Mouse (Mus musculus) brain, adult 2 months (tissue): Measurements from ENCODE around the gene 2610318N02Rik.
A peak's percentile ranks its signal among the peaks of the same experiment; 100 is the strongest.

Experiments
- DNase-seq: peaks from one replicate; pipeline ENCODE4 v3.0.0; 2011; ENCODE audit warnings: low read depth, low spot score

The 2610318N02Rik gene

GRCm38 (mm10) chr16:17110771-17111743 lies 13.9 kb downstream of the 2610318N02Rik start, which contains the start of gene Ppil2:
Ppil2 (minus strand) TSS chr16:17111257.
- peak; percentile 92 for DNase-seq

DNA sequence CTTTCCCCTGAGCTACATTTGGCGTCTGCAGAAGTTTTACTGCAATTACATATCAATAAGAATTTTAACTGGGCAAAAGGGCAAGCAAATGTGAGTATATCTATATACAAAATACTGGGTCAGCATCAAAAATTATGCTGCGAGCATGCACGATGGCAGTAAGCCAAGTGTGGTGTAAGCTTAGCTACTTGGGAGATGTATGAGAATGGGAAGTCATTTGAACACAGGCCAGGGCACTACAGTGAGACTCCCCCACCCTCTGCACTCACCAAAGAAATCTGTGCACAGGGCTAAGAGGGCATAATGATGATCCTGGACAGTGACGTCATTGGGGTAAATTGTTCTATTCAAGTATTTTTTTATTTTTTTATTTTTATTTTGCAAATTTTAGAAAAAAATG lies 20.4 kb downstream of the 2610318N02Rik start:
- DNase-seq, result no peak

GRCm38 (mm10) chr16:17102630-17103220 lies 22.2 kb downstream of the 2610318N02Rik start:
- no peak for DNase-seq

GRCm38 (mm10) chr16:17096938-17097337 lies 28.0 kb downstream of the 2610318N02Rik start:
- no peak for DNase-seq

DNA sequence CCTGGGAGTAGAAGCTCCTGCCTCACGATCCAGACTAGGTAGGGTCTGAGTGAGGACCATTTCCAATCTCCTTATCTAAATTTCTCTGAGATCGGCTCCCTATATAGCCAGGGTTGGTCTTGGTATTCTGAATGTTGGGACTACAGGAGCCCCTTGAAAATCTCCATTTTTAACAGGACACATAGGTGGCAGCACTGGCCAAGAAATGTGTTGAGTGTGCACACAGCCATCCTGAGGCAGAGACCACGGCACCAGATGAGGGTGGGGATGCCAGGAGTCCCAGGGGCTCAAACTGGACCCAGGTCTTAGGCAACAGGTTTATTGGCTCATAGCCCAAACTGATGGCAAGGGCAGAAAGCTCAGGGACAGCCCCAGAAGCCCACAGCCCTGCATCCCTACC lies 36.6 kb downstream of the 2610318N02Rik start:
- DNase-seq, result no peak

DNA sequence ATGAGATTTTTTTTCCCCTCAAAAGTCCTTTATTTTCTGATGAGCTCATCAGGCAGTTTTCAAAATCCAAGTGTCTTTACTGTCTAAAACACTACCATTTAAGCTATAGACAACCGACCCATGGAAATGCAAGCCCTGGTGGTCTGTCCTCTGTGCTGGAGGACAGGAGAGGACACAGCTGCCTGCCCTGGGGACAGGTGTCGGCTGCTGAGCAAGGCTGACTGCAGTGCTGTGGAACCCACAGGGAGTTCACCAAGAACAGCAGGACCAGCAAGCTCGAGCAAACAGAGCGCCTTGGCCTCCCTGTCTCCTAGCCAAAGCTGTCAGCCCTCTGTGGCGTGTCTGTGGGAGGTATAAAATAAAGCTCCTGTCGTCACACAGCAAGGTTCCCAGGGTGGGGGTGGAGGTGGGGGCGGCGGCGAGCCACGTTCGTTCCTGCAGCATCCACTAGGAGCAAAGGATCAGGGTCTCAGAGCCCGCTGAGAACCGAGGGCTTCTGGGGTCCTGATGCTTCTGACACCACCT lies 38.2 kb downstream of the 2610318N02Rik start:
- peak; percentile 76 for DNase-seq

- DNase-seq, result no peak
These were observed 38.7 kb downstream of the 2610318N02Rik start for GRCm38 (mm10) chr16:17086241-17086640.

GRCm38 (mm10) chr16:17085636-17086035 lies 39.3 kb downstream of the 2610318N02Rik start:
- DNase-seq, result no peak

- no peak for DNase-seq
These were observed 42.7 kb downstream of the 2610318N02Rik start for GRCm38 (mm10) chr16:17082121-17082792.

GRCm38 (mm10) chr16:17078101-17078500 lies 46.9 kb downstream of the 2610318N02Rik start:
- peak; percentile 60 for DNase-seq

DNA sequence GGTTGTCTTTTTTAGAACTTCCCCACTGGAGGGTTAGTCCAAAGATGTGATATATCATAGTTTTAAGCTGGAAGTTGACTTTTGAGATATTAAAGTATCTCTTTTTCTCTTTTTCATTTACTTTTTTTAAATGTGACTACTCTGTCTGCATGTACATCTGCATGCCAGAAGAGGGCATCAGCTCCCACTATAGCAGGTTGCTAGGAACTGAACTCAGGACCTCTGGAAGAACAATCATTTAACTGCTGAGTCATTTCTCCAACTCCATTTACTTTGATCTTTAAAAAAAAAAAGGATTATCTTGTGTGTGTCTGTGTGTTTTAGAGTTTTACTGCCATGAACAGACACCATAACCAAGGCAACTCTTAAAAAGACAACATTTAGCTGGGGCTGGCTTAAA lies 48.1 kb downstream of the 2610318N02Rik start:
- DNase-seq, result no peak

DNA sequence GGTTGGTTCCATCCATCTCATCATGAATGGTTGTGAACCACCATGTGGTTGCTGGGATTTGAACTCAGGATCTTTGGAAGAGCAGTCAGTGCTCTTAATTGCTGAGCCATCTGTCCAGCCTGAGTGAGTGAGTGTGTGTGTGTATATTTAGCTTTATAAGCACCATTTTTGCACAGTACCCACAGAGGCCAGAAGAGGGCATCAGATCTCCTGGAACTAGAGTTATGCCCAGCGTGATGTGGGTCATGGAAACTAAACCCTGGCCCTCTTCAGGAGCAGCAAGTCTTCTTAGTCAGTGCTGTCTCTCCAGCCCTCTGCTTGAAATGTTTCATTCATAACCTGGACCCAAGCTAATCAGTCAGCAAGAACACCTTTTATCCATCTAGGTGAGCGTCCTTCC lies 48.7 kb downstream of the 2610318N02Rik start:
- no peak for DNase-seq

GRCm38 (mm10) chr16:17073000-17073399 lies 52.0 kb downstream of the 2610318N02Rik start:
- peak; percentile 67 for DNase-seq

DNA sequence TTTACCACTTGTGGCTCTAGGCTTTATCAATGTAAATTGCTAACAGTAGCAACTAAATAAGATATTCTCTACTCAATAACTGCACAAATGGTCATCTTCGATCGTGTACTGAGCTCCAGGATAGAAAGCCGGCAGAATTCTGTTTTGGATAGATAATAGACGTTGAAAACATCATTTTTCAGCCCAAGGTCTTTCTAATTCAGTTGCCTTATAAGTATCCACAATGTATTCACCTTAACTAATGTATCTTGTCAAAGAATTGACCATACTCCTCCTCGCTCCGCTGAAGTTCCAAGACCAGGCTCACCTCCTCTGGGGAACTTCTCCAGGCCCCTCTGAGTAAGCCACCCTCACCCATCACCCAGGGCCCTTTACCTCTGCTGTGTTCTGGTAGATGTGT lies 54.3 kb downstream of the 2610318N02Rik start:
- no peak for DNase-seq

DNA sequence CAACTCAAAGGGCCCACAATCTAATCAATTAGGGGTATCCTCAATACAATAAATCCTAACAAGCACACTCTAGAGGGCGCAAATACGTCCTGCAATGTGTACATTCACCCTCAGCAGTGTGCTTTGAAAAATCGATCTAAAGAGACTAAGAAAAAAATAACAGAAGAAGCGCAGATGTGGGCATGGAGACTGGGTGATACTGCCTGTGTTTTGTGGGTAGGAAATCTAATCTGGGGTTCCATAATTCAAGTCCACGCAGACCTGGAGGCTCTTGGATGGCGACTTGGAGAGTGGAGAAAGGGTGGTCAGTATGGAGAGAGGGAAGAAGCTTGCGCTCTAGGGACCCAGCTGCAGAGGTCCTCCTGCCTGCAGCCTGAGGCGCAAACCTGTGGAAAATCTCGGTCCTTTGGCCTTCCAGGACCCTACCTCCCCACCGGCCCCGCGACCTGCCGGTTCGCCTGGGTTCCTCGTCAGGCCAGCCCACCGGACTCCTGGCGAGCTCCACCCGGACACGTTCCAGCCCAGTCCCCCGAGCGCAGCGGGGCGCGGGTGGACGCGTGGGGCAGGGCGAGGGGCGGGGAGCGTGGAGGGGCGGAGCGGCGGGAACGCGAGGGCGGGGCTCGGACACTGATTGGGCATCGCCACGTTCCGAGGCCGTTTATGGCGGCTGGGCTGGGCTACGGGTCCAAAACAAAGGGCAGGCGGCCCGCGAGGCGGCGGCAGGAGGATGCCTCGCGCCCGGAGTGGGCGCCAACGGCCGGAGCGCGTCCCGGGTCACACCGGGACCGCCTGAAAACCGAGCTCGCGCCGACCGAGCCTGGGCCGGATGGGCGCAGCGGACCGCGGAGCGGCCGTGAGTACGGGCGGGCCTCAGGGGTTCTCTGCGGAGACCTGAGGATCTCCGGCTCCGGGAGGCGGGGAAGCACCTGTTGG lies 55.2 kb downstream of the 2610318N02Rik start, which contains the start of gene Ypel1:
TSS of gene Ypel1 (plus strand) at position 186 of the 933 bp plus-strand sequence.
- DNase-seq, result peak; percentile 90

DNA sequence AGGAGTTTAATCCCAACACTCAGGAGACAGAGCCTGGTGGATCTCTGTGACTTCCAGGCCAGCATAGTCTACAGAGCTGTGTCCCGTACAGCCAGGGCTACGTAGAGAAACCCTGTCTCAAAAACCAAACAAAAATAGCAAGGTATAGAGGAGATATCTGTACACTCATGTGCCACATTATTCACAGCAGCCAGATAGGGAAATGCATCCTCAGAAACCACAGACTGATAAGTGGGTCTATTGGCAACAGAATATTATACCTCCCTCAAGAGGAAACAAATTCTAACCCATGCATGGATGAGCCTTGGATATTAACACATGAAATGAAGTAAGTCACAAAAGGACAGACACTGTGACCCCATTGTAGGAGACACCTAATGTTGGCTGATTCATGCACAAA lies 57.4 kb downstream of the 2610318N02Rik start:
- no peak for DNase-seq
